Mouse (Mus musculus) CH12.LX (cell line): ENCODE data around the gene Asb17. TPM values are rescaled to one million over a fixed set of nuclear protein-coding genes. Genes with fewer than 3 reads are reported as not detected.

Source experiments
- DNase-seq: peaks from one replicate; pipeline ENCODE4 v3.0.0-alpha.2; 2013; ENCODE audit errors: extremely low read depth
- H3K27ac ChIP-seq: 2 replicates; pipeline ENCODE4 v1.5.1; 2012; ENCODE audit warnings: low read depth, mild to moderate bottlenecking, control low read depth, moderate library complexity; ENCODE audit not compliant: insufficient read depth
- H3K27me3 ChIP-seq: replicated peaks from 2 replicates; pipeline ENCODE3; 2012; ENCODE audit warnings: inconsistent platforms
- H3K36me3 ChIP-seq, 2 experiments: replicated peaks in 1 of 2; 2 replicates each; pipeline versions ENCODE3 to v1.6.1; 2012; ENCODE audit warnings: inconsistent platforms in 1 of 2, low read length in 1 of 2, mild to moderate bottlenecking in 1 of 2, mixed read lengths in 1 of 2, moderate library complexity in 1 of 2; ENCODE audit not compliant: control insufficient read depth in 1 of 2, insufficient read depth in 1 of 2
- H3K4me1 ChIP-seq, 2 experiments: 2 replicates each; pipeline ENCODE4 v1.6.1; 2012; ENCODE audit warnings: inconsistent platforms in 1 of 2, moderate library complexity in 1 of 2; ENCODE audit not compliant: insufficient read depth in 2 of 2, control insufficient read depth in 1 of 2
- H3K4me2 ChIP-seq: 2 replicates; pipeline ENCODE4 v1.6.1; 2012; ENCODE audit warnings: low read depth, mild to moderate bottlenecking, control low read depth; ENCODE audit not compliant: poor library complexity, insufficient read depth, severe bottlenecking
- H3K4me3 ChIP-seq, 3 experiments: fragments of 150-350 bp in 1 of 3; sonication (generic) in 1 of 3; replicated peaks in 1 of 3; 2 replicates each; pipeline versions ENCODE3 to v1.5.1; 2011 to 2012; ENCODE audit warnings: low read depth in 2 of 3, low read length in 2 of 3, mild to moderate bottlenecking in 2 of 3, moderate library complexity in 2 of 3, control low read depth in 1 of 3, improper control_type of control experiment in 1 of 3, inconsistent platforms in 1 of 3, mixed read lengths in 1 of 3; ENCODE audit not compliant: poor library complexity in 1 of 3
- H3K79me2 ChIP-seq: replicated peaks from 2 replicates; pipeline ENCODE4 v1.6.1; 2012; ENCODE audit warnings: mild to moderate bottlenecking, moderate library complexity; ENCODE audit not compliant: control insufficient read depth, poor library complexity, insufficient read depth, severe bottlenecking; ENCODE audit errors: extremely low read depth
- H3K9ac ChIP-seq: 2 replicates; pipeline ENCODE4 v1.6.1; 2012; ENCODE audit warnings: low read depth, mild to moderate bottlenecking, control low read depth, moderate library complexity; ENCODE audit not compliant: insufficient read depth
- H3K9me3 ChIP-seq: replicated peaks from 2 replicates; pipeline ENCODE3; 2012; ENCODE audit warnings: low read length, inconsistent platforms, mixed read lengths
- BHLHE40 ChIP-seq: IDR thresholded peaks from 2 replicates; pipeline ENCODE4 v1.6.1; 2011; ENCODE audit warnings: mild to moderate bottlenecking, low read depth, low read length, improper control_type of control experiment
- CHD1 ChIP-seq: IDR thresholded peaks from 2 replicates; pipeline ENCODE4 v1.6.1; 2012; ENCODE audit warnings: low read depth, low read length, improper control_type of control experiment, inconsistent platforms
- CTCF ChIP-seq, 2 experiments: IDR thresholded peaks in 1 of 2; conservative IDR thresholded peaks in 1 of 2; 2 replicates each; pipeline ENCODE4 v1.5.1; 2011 to 2012; ENCODE audit warnings: low read depth in 2 of 2, low read length in 2 of 2, improper control_type of control experiment in 1 of 2, inconsistent platforms in 1 of 2, mild to moderate bottlenecking in 1 of 2, moderate library complexity in 1 of 2
- E2F4 ChIP-seq: IDR thresholded peaks from 2 replicates; pipeline ENCODE4 v1.6.1; 2011; ENCODE audit warnings: low read depth, low read length, improper control_type of control experiment; ENCODE audit not compliant: insufficient replicate concordance
- ELF1 ChIP-seq: IDR thresholded peaks from 2 replicates; pipeline ENCODE4 v1.6.1; 2014; ENCODE audit warnings: low read depth, mild to moderate bottlenecking, inconsistent platforms, low read length, improper control_type of control experiment
- ETS1 ChIP-seq: conservative IDR thresholded peaks from 2 replicates; pipeline ENCODE4 v1.6.1; 2012; ENCODE audit warnings: low read depth, mild to moderate bottlenecking, inconsistent platforms, low read length, improper control_type of control experiment, moderate library complexity
- GABPA ChIP-seq: IDR thresholded peaks from 2 replicates; pipeline ENCODE4 v1.6.1; 2012; ENCODE audit warnings: low read depth, low read length, improper control_type of control experiment, inconsistent platforms; ENCODE audit not compliant: insufficient replicate concordance
- HCFC1 ChIP-seq: IDR thresholded peaks from 2 replicates; pipeline ENCODE4 v1.6.1; 2012; ENCODE audit warnings: low read depth, mild to moderate bottlenecking, inconsistent platforms, low read length, improper control_type of control experiment
- IRF4 ChIP-seq: IDR thresholded peaks from 2 replicates; pipeline ENCODE4 v1.6.1; 2014; ENCODE audit warnings: low read depth, mild to moderate bottlenecking, inconsistent platforms, low read length, improper control_type of control experiment
- JUND ChIP-seq: conservative IDR thresholded peaks from 2 replicates; pipeline ENCODE4 v1.6.1; 2011; ENCODE audit warnings: low read depth, low read length, improper control_type of control experiment
- KAT2A ChIP-seq: IDR thresholded peaks from 2 replicates; pipeline ENCODE4 v1.6.1; 2012; ENCODE audit warnings: low read length, improper control_type of control experiment, inconsistent platforms; ENCODE audit not compliant: insufficient replicate concordance
- MAFK ChIP-seq: IDR thresholded peaks from 2 replicates; pipeline ENCODE4 v1.6.1; 2011; ENCODE audit warnings: low read length, improper control_type of control experiment; ENCODE audit not compliant: insufficient replicate concordance
- MAX ChIP-seq: IDR thresholded peaks from 2 replicates; pipeline ENCODE4 v1.6.1; 2011; ENCODE audit warnings: low read length, improper control_type of control experiment
- MAZ ChIP-seq: IDR thresholded peaks from 2 replicates; pipeline ENCODE4 v1.6.1; 2012; ENCODE audit warnings: low read depth, mild to moderate bottlenecking, inconsistent platforms, low read length, improper control_type of control experiment, moderate library complexity
- MEF2A ChIP-seq: IDR thresholded peaks from 2 replicates; pipeline ENCODE4 v1.6.1; 2014; ENCODE audit warnings: low read depth, mild to moderate bottlenecking, inconsistent platforms, low read length, improper control_type of control experiment, borderline replicate concordance
- MXI1 ChIP-seq: IDR thresholded peaks from 2 replicates; pipeline ENCODE4 v1.6.1; 2011; ENCODE audit warnings: mild to moderate bottlenecking, low read depth, low read length, improper control_type of control experiment
- MYC ChIP-seq: IDR thresholded peaks from 2 replicates; pipeline ENCODE4 v1.6.1; 2011; ENCODE audit warnings: low read depth, mild to moderate bottlenecking, improper control_type of control experiment, low read length
- NELFE ChIP-seq: IDR thresholded peaks from 2 replicates; pipeline ENCODE4 v1.6.1; 2011; ENCODE audit warnings: low read depth, low read length, improper control_type of control experiment
- PAX5 ChIP-seq: IDR thresholded peaks from 2 replicates; pipeline ENCODE4 v1.6.1; 2012; ENCODE audit warnings: low read length, inconsistent platforms, mixed read lengths
- POLR2A ChIP-seq: IDR thresholded peaks from 2 replicates; pipeline ENCODE4 v1.6.1; 2011; ENCODE audit warnings: low read depth, mild to moderate bottlenecking, improper control_type of control experiment, low read length
- POLR2AphosphoS2 ChIP-seq: IDR thresholded peaks from 2 replicates; pipeline ENCODE4 v1.6.1; 2011; ENCODE audit warnings: low read depth, low read length, improper control_type of control experiment
- RAD21 ChIP-seq: IDR thresholded peaks from 2 replicates; pipeline ENCODE4 v1.6.1; 2011; ENCODE audit warnings: low read depth, mild to moderate bottlenecking, low read length, improper control_type of control experiment, moderate library complexity
- SIN3A ChIP-seq: IDR thresholded peaks from 2 replicates; pipeline ENCODE4 v1.6.1; 2012; ENCODE audit warnings: low read length, improper control_type of control experiment, inconsistent platforms
- SMC3 ChIP-seq: IDR thresholded peaks from 2 replicates; pipeline ENCODE4 v1.6.1; 2011; ENCODE audit warnings: low read depth, low read length, improper control_type of control experiment
- TBP ChIP-seq: conservative IDR thresholded peaks from 2 replicates; pipeline ENCODE4 v1.6.1; 2011; ENCODE audit warnings: low read depth, low read length, improper control_type of control experiment
- UBTF ChIP-seq: IDR thresholded peaks from 2 replicates; pipeline ENCODE4 v1.6.1; 2012; ENCODE audit warnings: low read depth, mild to moderate bottlenecking, inconsistent platforms, low read length, improper control_type of control experiment, moderate library complexity
- USF1 ChIP-seq: IDR thresholded peaks from 2 replicates; pipeline ENCODE4 v1.6.1; 2014; ENCODE audit warnings: low read depth, mild to moderate bottlenecking, inconsistent platforms, low read length, improper control_type of control experiment
- USF2 ChIP-seq: conservative IDR thresholded peaks from 2 replicates; pipeline ENCODE4 v1.6.1; 2011; ENCODE audit warnings: low read depth, low read length, improper control_type of control experiment
- ZC3H11A ChIP-seq: IDR thresholded peaks from 2 replicates; pipeline ENCODE4 v1.6.1; 2012; ENCODE audit warnings: low read depth, mild to moderate bottlenecking, inconsistent platforms, low read length, improper control_type of control experiment
- ZKSCAN1 ChIP-seq: IDR thresholded peaks from 2 replicates; pipeline ENCODE4 v1.6.1; 2012; ENCODE audit warnings: low read depth, inconsistent platforms, low read length, improper control_type of control experiment, borderline replicate concordance
- ZNF384 ChIP-seq: IDR thresholded peaks from 2 replicates; pipeline ENCODE4 v1.6.1; 2012; ENCODE audit warnings: low read depth, low read length, improper control_type of control experiment, inconsistent platforms
- dilution Hi-C: fragments of 300-500 bp; cut with MboI; formaldehyde crosslinking; loops from 2 replicates; pipeline ENCODE4 v1.14.3; 2020; ENCODE audit warnings: low sequenced_read_pairs; ENCODE audit not compliant: extremely low pct_unique_long_range_greater_than_20kb, extremely low pct_ligation_motif_present
- in situ Hi-C: fragments of 300-500 bp; cut with MboI; formaldehyde crosslinking; loops from 3 replicates; pipeline ENCODE4 v1.14.3; 2019; ENCODE audit warnings: low sequenced_read_pairs, low pct_ligation_motif_present, low pct_unique_long_range_greater_than_20kb, mixed read lengths
- polyA plus RNA-seq: library from polyadenylated mRNA; unstranded; fragments of >175 nt; gene quantifications from 2 replicates; pipeline ENCODE4 v1.2.1, GENCODE M21; 2012; ENCODE audit warnings: low read depth; ENCODE audit not compliant: insufficient read length
- total RNA-seq, 2 experiments: library from RNA; depleted of rRNA; stranded (reverse); fragments of 300-350 nt in 1 of 2; fragments of >200 nt in 1 of 2; gene quantifications; 2 replicates each; pipeline ENCODE4 v1.2.3; 2012 to 2014

Gene Asb17
- total and polyA plus RNA-seq, 3 experiments, result 0.13 to 0.27 TPM; not detected in 1

DNA sequence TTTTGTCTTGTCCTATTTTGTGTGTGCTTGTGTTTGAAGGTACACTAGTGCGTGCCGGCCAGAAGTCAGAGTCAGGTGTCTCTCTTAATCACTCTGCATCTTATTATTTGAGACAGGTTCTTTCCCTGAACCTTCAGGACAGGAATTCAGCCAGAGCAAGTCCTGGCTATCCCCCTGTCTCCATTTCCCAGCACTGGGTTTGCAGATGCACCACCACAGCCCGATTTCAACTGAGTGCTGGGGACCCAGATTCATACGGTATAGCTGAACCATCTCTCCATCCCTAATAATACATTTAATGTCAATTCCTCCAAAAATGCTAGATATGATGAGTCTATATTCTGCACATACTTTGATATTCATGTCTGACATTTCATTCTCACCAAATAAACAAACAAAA is 9.9 kb upstream of the Asb17 start:
- Histone ChIP-seq H3K27ac (no peak overlapping the region), H3K27me3 (no peaks in the 10 kb centered on the region)
- no peak for TF ChIP-seq ETS1
- TF ChIP-seq USF1, result no peak
- no peak for TF ChIP-seq HCFC1
- no peak for TF ChIP-seq NELFE
- no peak for TF ChIP-seq ELF1
- no peak for TF ChIP-seq MAFK
- TF ChIP-seq IRF4, result no peak
- TF ChIP-seq CTCF (conservative IDR thresholded peaks at IDR 0.05 in 1 of 2, IDR thresholded peaks at IDR 0.05 in 1 of 2; ENCODE audit: low read depth in 2 of 2, low read length in 2 of 2), result no peak
- no peak for TF ChIP-seq JUND
- no peak for TF ChIP-seq MXI1
- TF ChIP-seq KAT2A, result no peak
- no peak for TF ChIP-seq MAX
- TF ChIP-seq, all 38 proteins: peak for 0
- no peak overlapping the region for H3K9ac ChIP-seq
- no peak for DNase-seq
- no peaks in the 10 kb centered on the region for H3K79me2 ChIP-seq
- no peaks in the 10 kb centered on the region for H3K36me3 ChIP-seq
- dilution Hi-C loops, result no loop called here
- no peak overlapping the region for H3K4me2 ChIP-seq
- in situ Hi-C loops, result no loop called here
- H3K9me3 ChIP-seq, result peaks cover 4% of the 10 kb centered on the region
- peaks cover 7 to 16% of the 10 kb centered on the region in 2 experiments for H3K4me1 ChIP-seq
- H3K4me3 ChIP-seq, result no peak overlapping the region

DNA sequence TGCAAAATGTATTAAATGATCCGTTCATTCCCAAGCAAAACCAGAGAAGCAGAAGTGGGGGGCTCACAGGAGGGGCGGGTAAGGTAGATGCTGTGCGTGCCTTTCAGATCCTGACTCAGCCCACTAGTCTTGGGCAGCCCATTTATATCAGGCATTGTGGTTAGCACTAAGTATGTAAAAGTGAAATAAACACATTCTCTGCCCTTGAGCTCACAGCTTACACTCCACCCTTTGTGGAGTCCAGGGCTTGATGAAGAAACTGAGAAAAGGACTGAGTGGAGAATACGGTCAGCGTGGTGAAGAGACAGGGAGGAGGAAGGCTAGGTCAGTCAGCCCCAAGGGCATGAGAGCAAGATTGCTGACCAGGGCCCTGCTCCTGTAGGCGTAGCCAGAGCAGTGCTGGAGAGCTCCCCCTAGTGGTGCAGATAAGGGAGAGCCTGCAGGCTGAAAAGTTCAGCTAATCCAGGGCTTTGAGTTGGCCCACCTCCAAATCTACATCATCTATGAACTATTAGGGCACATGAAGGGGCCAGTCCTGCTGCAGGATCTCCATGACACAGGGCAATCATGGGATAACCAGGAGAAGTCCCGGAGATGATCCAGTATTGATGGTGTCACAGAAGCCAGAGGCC is 8.4 kb upstream of the Asb17 start:
- in situ Hi-C loops (no loop called here), dilution Hi-C loops (no loop called here)
- Histone ChIP-seq H3K36me3 (no peaks in the 10 kb centered on the region), H3K4me2 (no peak overlapping the region), H3K79me2 (no peaks in the 10 kb centered on the region), H3K4me3 (no peak overlapping the region), H3K4me1 (peaks cover 7 to 16% of the 10 kb centered on the region in 2 experiments), H3K9ac (no peak overlapping the region), H3K27me3 (no peaks in the 10 kb centered on the region), H3K27ac (no peak overlapping the region), H3K9me3 (peaks cover 4% of the 10 kb centered on the region)
- peak; percentile 85 for DNase-seq
- no peak for TF ChIP-seq POLR2A
- no peak; the same call in 1 of the 2 replicates for TF ChIP-seq IRF4
- no peak for TF ChIP-seq PAX5
- no peak for TF ChIP-seq MYC
- no peak for TF ChIP-seq KAT2A
- TF ChIP-seq SMC3, result peak; percentile 72
- no peak for TF ChIP-seq ZC3H11A
- no peak for TF ChIP-seq USF1
- TF ChIP-seq MAFK, result peak; percentile 31; the same call in 1 of the 2 replicates
- peak; percentile 94 to 100 for TF ChIP-seq CTCF (conservative IDR thresholded peaks at IDR 0.05 in 1 of 2, IDR thresholded peaks at IDR 0.05 in 1 of 2; ENCODE audit: low read depth in 2 of 2, low read length in 2 of 2)
- TF ChIP-seq TBP, result no peak
- 0 out of 2 replicates have a peak, but pooled peaks have one; percentile 18 for TF ChIP-seq MEF2A
- no peak for TF ChIP-seq POLR2AphosphoS2
- TF ChIP-seq ZKSCAN1, result no peak
- TF ChIP-seq MXI1, result peak; percentile 54; the same call in 1 of the 2 replicates
- no peak for TF ChIP-seq BHLHE40
- no peak for TF ChIP-seq ETS1
- TF ChIP-seq SIN3A, result no peak
- TF ChIP-seq ELF1, result no peak
- TF ChIP-seq CHD1, result no peak
- TF ChIP-seq USF2, result no peak
- peak; percentile 64 for TF ChIP-seq RAD21
- TF ChIP-seq E2F4, result no peak
- no peak for TF ChIP-seq GABPA
- TF ChIP-seq MAX, result no peak
- 0 out of 2 replicates have a peak, but pooled peaks have one; percentile 29 for TF ChIP-seq MAZ
- no peak for TF ChIP-seq ZNF384
- TF ChIP-seq UBTF, result no peak
